Mouse (Mus musculus) adipose tissue, adult 10 weeks (tissue): ENCODE results near the gene Txnrd1. TPM values are rescaled to one million over a fixed set of nuclear protein-coding genes. Genes with fewer than 3 reads are reported as not detected.

ENCODE experiments used
- polyA plus RNA-seq: library from polyadenylated mRNA; stranded (reverse); fragments of 350-450 nt; fragmentation: Illumina TruSeq; extraction: RNeasy Lipid Tissue Mini Kit (QIAGEN cat#74804); gene quantifications from one replicate; pipeline ENCODE4 v1.2.3, GENCODE M21; 2014; ENCODE audit warnings: low read depth, low replicate concordance

The Txnrd1 gene
- 60.0 TPM for polyA plus RNA-seq

DNA sequence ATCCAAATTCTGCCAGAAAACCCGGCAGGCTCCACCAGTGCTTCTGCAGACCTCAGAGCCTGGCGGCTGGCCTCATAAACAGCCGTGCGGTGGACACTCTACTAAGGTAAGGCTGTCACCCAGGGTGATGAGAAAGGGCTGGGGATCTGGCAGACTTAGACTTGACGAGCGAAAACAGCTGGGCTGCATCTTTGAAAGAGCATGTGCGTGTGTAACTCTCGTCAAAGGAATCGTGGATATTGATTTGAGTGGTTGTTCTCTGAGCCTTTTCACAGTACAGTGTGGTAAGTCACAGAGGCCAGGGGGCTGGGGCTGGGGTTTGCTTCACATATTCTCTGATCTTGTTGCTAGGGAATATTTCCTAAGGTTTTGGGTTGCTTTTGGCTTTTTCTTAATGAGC lies at the start of gene Txnrd1:
Txnrd1 (plus strand) TSS at position 26 of the 400 bp plus-strand sequence.

DNA sequence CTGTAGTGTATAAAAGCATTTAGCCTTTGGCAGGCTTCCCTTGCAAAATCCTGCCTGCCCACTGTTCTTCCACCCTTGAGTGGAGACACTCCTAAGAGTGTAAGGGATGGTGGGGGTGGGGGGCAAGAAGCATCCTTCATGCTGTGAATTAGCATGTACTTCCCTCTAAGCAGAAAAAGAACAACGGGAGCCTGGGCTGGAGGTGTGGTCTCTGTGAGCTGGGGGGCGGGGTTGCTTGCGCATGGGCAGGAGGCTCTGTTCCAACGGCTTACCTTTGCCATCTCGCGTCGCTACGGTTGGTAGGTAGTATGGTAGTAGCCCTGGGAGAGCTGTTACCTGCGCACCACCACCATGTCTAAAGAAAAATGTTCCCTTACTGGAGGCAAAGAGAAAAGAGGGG lies 32.6 kb downstream of the Txnrd1 start, which contains the start of gene Eid3:
Eid3 (plus strand) TSS at position 271 of the 400 bp plus-strand sequence.

Other genes starting within 250 kb of the Txnrd1 start
- gene 1190007I07Rik, start 210.7 kb upstream of the Txnrd1 start, polyA plus RNA-seq, result 25.1 TPM
- 40.3 TPM for gene Tdg, start 204.1 kb upstream of the Txnrd1 start, polyA plus RNA-seq
- 8.8 TPM for gene Glt8d2, start 143.3 kb upstream of the Txnrd1 start, polyA plus RNA-seq
- gene Hcfc2, start 137.8 kb upstream of the Txnrd1 start, polyA plus RNA-seq, result 14.2 TPM
- 21.3 TPM for gene Nfyb, start 69.8 kb upstream of the Txnrd1 start, polyA plus RNA-seq
- 18.4 TPM for gene Eid3, start 32.7 kb downstream of the Txnrd1 start, polyA plus RNA-seq
- 5.3 TPM for gene Chst11, start 151.5 kb downstream of the Txnrd1 start, polyA plus RNA-seq